Mouse (Mus musculus): ENCODE results near the gene Kcnip1. TPM values are rescaled to one million over a fixed set of nuclear protein-coding genes. Genes with fewer than 3 reads are reported as not detected.

Kcnip1 gene
- total RNA-seq, 4 experiments from 2014 or later = not detected

- no peak for DNase-seq (ENCODE audit: low spot score in 2 of 2)
These were observed 153.9 kb downstream of the Kcnip1 start for GRCm38 (mm10) chr11:33839049-33839448.

- DNase-seq (ENCODE audit: low spot score in 2 of 2) = no peak
These were observed 163.2 kb downstream of the Kcnip1 start for GRCm38 (mm10) chr11:33829774-33830173.

- no peak for DNase-seq (ENCODE audit: low spot score in 2 of 2)
These were observed 165.1 kb downstream of the Kcnip1 start for GRCm38 (mm10) chr11:33827829-33828206.

GRCm38 (mm10) chr11:33827085-33827828, 165.7 kb downstream of the Kcnip1 start:
- DNase-seq (ENCODE audit: low spot score in 2 of 2) = no peak

GRCm38 (mm10) chr11:33824739-33825138, 168.2 kb downstream of the Kcnip1 start:
- DNase-seq (ENCODE audit: low spot score in 2 of 2) = no peak

- DNase-seq (ENCODE audit: low spot score in 2 of 2) = no peak
These were observed 171.6 kb downstream of the Kcnip1 start for GRCm38 (mm10) chr11:33821331-33821730.

- no peak for DNase-seq (ENCODE audit: low spot score in 2 of 2)
These were observed 172.1 kb downstream of the Kcnip1 start for GRCm38 (mm10) chr11:33820876-33821275.

- no peak for DNase-seq (ENCODE audit: low spot score in 2 of 2)
These were observed 174.0 kb downstream of the Kcnip1 start for GRCm38 (mm10) chr11:33818861-33819503.

- DNase-seq (ENCODE audit: low spot score in 2 of 2) = no peak
These were observed 176.9 kb downstream of the Kcnip1 start for GRCm38 (mm10) chr11:33816020-33816419.

GRCm38 (mm10) chr11:33810105-33810504, 182.8 kb downstream of the Kcnip1 start:
- DNase-seq (ENCODE audit: low spot score in 2 of 2) = no peak

- no peak for DNase-seq (ENCODE audit: low spot score in 2 of 2)
These were observed 189.9 kb downstream of the Kcnip1 start for GRCm38 (mm10) chr11:33803093-33803492.

GRCm38 (mm10) chr11:33800436-33801088, 192.4 kb downstream of the Kcnip1 start:
- peak in 1 of 2 experiments; percentile 13 for DNase-seq (ENCODE audit: low spot score in 2 of 2)

GRCm38 (mm10) chr11:33799933-33800332, 193.0 kb downstream of the Kcnip1 start:
- no peak for DNase-seq (ENCODE audit: low spot score in 2 of 2)

GRCm38 (mm10) chr11:33798094-33798648, 194.8 kb downstream of the Kcnip1 start:
- no peak for DNase-seq (ENCODE audit: low spot score in 2 of 2)

GRCm38 (mm10) chr11:33787362-33787761, 205.6 kb downstream of the Kcnip1 start:
- DNase-seq (ENCODE audit: low spot score in 2 of 2) = no peak

GRCm38 (mm10) chr11:33786572-33786971, 206.4 kb downstream of the Kcnip1 start:
- DNase-seq (ENCODE audit: low spot score in 2 of 2) = no peak

GRCm38 (mm10) chr11:33781561-33781971, 211.4 kb downstream of the Kcnip1 start:
- no peak for DNase-seq (ENCODE audit: low spot score in 2 of 2)

- DNase-seq (ENCODE audit: low spot score in 2 of 2) = no peak
These were observed 212.7 kb downstream of the Kcnip1 start for GRCm38 (mm10) chr11:33780263-33780662.

GRCm38 (mm10) chr11:33772615-33773141, 220.3 kb downstream of the Kcnip1 start:
- DNase-seq (ENCODE audit: low spot score in 2 of 2) = no peak

- DNase-seq (ENCODE audit: low spot score in 2 of 2) = no peak
These were observed 220.9 kb downstream of the Kcnip1 start for GRCm38 (mm10) chr11:33772043-33772442.

GRCm38 (mm10) chr11:33766976-33767938, 225.7 kb downstream of the Kcnip1 start:
- DNase-seq (ENCODE audit: low spot score in 2 of 2) = no peak
